Mouse (Mus musculus) thymus, adult 18-20 months (tissue): ENCODE results near the gene Phf21a.

Experiments
- DNase-seq, 2 experiments: peaks; one replicate each; pipeline ENCODE4 v3.0.0; 2022; ENCODE audit warnings: mixed read lengths in 2 of 2

The Phf21a gene

GRCm38 (mm10) chr2:92182981-92183501 is 90.1 kb downstream of the Phf21a start:
- DNase-seq: peak; percentile 72 to 76

GRCm38 (mm10) chr2:92183613-92184076 is 90.7 kb downstream of the Phf21a start:
- DNase-seq: peak; percentile 85 to 87

GRCm38 (mm10) chr2:92184077-92184921 is 91.4 kb downstream of the Phf21a start:
- peak; percentile 32 to 46 for DNase-seq

- peak; percentile 38 to 42 for DNase-seq
Observed at GRCm38 (mm10) chr2:92185062-92185765, 92.3 kb downstream of the Phf21a start.

- no peak for DNase-seq
Observed at GRCm38 (mm10) chr2:92185766-92186450, 93.0 kb downstream of the Phf21a start.

GRCm38 (mm10) chr2:92187061-92187460 is 94.1 kb downstream of the Phf21a start:
- no peak for DNase-seq

- DNase-seq: no peak
Observed at GRCm38 (mm10) chr2:92188744-92189143, 95.8 kb downstream of the Phf21a start.

- no peak for DNase-seq
Observed at GRCm38 (mm10) chr2:92190960-92191359, 98.0 kb downstream of the Phf21a start.

GRCm38 (mm10) chr2:92191826-92192581 is 99.1 kb downstream of the Phf21a start:
- DNase-seq: no peak

GRCm38 (mm10) chr2:92198126-92198525 is 105.2 kb downstream of the Phf21a start:
- no peak for DNase-seq

- DNase-seq: no peak
Observed at GRCm38 (mm10) chr2:92198747-92199146, 105.8 kb downstream of the Phf21a start.

GRCm38 (mm10) chr2:92199562-92200286 is 106.8 kb downstream of the Phf21a start:
- DNase-seq: no peak

GRCm38 (mm10) chr2:92202319-92203040 is 109.6 kb downstream of the Phf21a start:
- DNase-seq: no peak

GRCm38 (mm10) chr2:92205010-92205639 is 112.2 kb downstream of the Phf21a start:
- no peak for DNase-seq

GRCm38 (mm10) chr2:92210409-92210808 is 117.5 kb downstream of the Phf21a start:
- DNase-seq: no peak

- DNase-seq: no peak
Observed at GRCm38 (mm10) chr2:92221431-92221830, 128.5 kb downstream of the Phf21a start.

GRCm38 (mm10) chr2:92225592-92225991 is 132.7 kb downstream of the Phf21a start:
- DNase-seq: no peak

GRCm38 (mm10) chr2:92229973-92230372 is 137.1 kb downstream of the Phf21a start:
- DNase-seq: no peak

GRCm38 (mm10) chr2:92231706-92232105 is 138.8 kb downstream of the Phf21a start:
- DNase-seq: no peak

GRCm38 (mm10) chr2:92234768-92235332 is 141.9 kb downstream of the Phf21a start:
- DNase-seq: no peak
